8 mouse cellular contexts compared by ENCODE assay signal in genomic region chr9:107738020-107738840, GRCm38 (mm10). TPM values are rescaled to one million over a fixed set of nuclear protein-coding genes. Genes with fewer than 3 reads are reported as not detected.
DNase-seq lines count a peak whose midpoint lies in the region; ATAC-seq and TF ChIP-seq lines count a peak whose summit lies in the region.

No protein-coding gene starts in this region.

- TF ChIP-seq POLR2A in MEL (IDR thresholded peaks at IDR 0.05; ENCODE audit: control insufficient read depth in 1 of 2, insufficient read depth in 1 of 2, low read depth in 1 of 2, low read length in 2 of 2, poor library complexity in 1 of 2): peak in 1 of 2 experiments; percentile 26; a peak in 1 of 4 replicates

- TF ChIP-seq CTCF in MEL (IDR thresholded peaks at IDR 0.05 in 2 of 3, conservative IDR thresholded peaks at IDR 0.05 in 1 of 3; ENCODE audit: control insufficient read depth in 1 of 3, insufficient read depth in 1 of 3, low read depth in 2 of 3, low read length in 3 of 3, poor library complexity in 1 of 3, severe bottlenecking in 1 of 3): peak; percentile 90 to 96 (median 96)

- peak; percentile 81 for TF ChIP-seq RAD21 in MEL (IDR thresholded peaks at IDR 0.05; ENCODE audit: low read depth, low read length)

- WGBS in hindbrain, embryonic 10.5 days: 22% methylated on average over 7 of the region's 7 CpGs
- WGBS in lung, embryonic 15.5 days: 20% methylated on average over 7 of the region's 7 CpGs

- no peak overlapping the region for H3K4me3 ChIP-seq in MEL (ENCODE audit: control insufficient read depth in 1 of 2, insufficient read depth in 1 of 2, low read depth in 2 of 2, low read length in 2 of 2)
- no peak overlapping the region for H3K4me3 ChIP-seq in hindbrain, embryonic 10.5 days
- H3K4me3 ChIP-seq in lung, embryonic 15.5 days: no peak overlapping the region

- peak; percentile 74 for ATAC-seq in frontal cortex, adult (ENCODE audit: low TSS enrichment)
- peak; percentile 44 for ATAC-seq in lung, embryonic 15.5 days (ENCODE audit: borderline replicate concordance, extremely low read depth, low FRiP score, low TSS enrichment)

- H3K4me1 ChIP-seq in MEL (ENCODE audit: control insufficient read depth in 1 of 2, insufficient read depth in 2 of 2, low read length in 2 of 2): peaks cover 5 to 28% of the 10 kb centered on the region in 2 experiments; a peak in 3 of 4 replicates
- H3K4me1 ChIP-seq in hindbrain, embryonic 10.5 days (replicated peaks): peaks cover 44% of the 10 kb centered on the region
- H3K4me1 ChIP-seq in lung, embryonic 15.5 days: peaks cover 28% of the 10 kb centered on the region

- no peaks in the 10 kb centered on the region for H3K9me3 ChIP-seq in MEL (replicated peaks; ENCODE audit: insufficient read depth, low read length)
- H3K9me3 ChIP-seq in hindbrain, embryonic 10.5 days: no peaks in the 10 kb centered on the region
- no peaks in the 10 kb centered on the region for H3K9me3 ChIP-seq in lung, embryonic 15.5 days

- no peak for TF ChIP-seq EP300 in MEL (IDR thresholded peaks at IDR 0.05; ENCODE audit: low read depth in 1 of 2, low read length in 2 of 2)

- H3K9ac ChIP-seq in MEL (ENCODE audit: control insufficient read depth, low read depth, low read length, poor library complexity, severe bottlenecking): no peak overlapping the region
- H3K9ac ChIP-seq in lung, embryonic 15.5 days: no peak overlapping the region

- H3K79me2 ChIP-seq in MEL (ENCODE audit: control insufficient read depth, insufficient read depth, low read length, poor library complexity): no peaks in the 10 kb centered on the region

- DNase-seq in MEL (ENCODE audit: low read depth, low spot score): peak; percentile 85
- DNase-seq in cerebellum, adult 8-10 months: peak; percentile 85
- peak; percentile 92 for DNase-seq in hindbrain, embryonic 10.5 days (ENCODE audit: low spot score)
- DNase-seq in layer of hippocampus, adult 9-10 months (ENCODE audit: low spot score): peak; percentile 82
- DNase-seq in ovary, postnatal 10 days (ENCODE audit: low spot score): peak; percentile 90
- DNase-seq in thymus, postnatal 0 days (ENCODE audit: low spot score): peak; percentile 88

- H3K27ac ChIP-seq in MEL (ENCODE audit: control insufficient read depth, low read depth, low read length): no peak overlapping the region
- H3K27ac ChIP-seq in hindbrain, embryonic 10.5 days: no peak overlapping the region
- H3K27ac ChIP-seq in lung, embryonic 15.5 days: no peak overlapping the region

- H3K36me3 ChIP-seq in MEL (ENCODE audit: control insufficient read depth in 1 of 2, insufficient read depth in 2 of 2, low read length in 2 of 2): peaks cover 9 to 16% of the 10 kb centered on the region in 2 experiments; a peak in 3 of 4 replicates
- H3K36me3 ChIP-seq in hindbrain, embryonic 10.5 days: peaks cover 53% of the 10 kb centered on the region
- H3K36me3 ChIP-seq in lung, embryonic 15.5 days: peaks cover 51% of the 10 kb centered on the region

- H3K4me2 ChIP-seq in lung, embryonic 15.5 days: no peak overlapping the region

- no peaks in the 10 kb centered on the region for H3K27me3 ChIP-seq in MEL (ENCODE audit: control insufficient read depth in 1 of 2, insufficient read depth in 2 of 2, low read length in 2 of 2)
- H3K27me3 ChIP-seq in hindbrain, embryonic 10.5 days (ENCODE audit: insufficient read depth, poor library complexity, severe bottlenecking): peaks cover 29% of the 10 kb centered on the region
- peaks cover 12% of the 10 kb centered on the region; the same call in 1 of the 2 replicates for H3K27me3 ChIP-seq in lung, embryonic 15.5 days

TF ChIP-seq in MEL, 35 proteins besides CTCF, POLR2A, EP300 and RAD21:
- TF ChIP-seq POLR2AphosphoS2 (IDR thresholded peaks at IDR 0.05; ENCODE audit: low read length): peak; percentile 53; the same call in 1 of the 2 replicates
- TF ChIP-seq NRF1 (IDR thresholded peaks at IDR 0.05; ENCODE audit: insufficient read depth, low read depth, low read length, poor library complexity, severe bottlenecking): 0 out of 2 replicates have a peak, but pooled peaks have one; percentile 7
- no peak for TF ChIP-seq TBP (IDR thresholded peaks at IDR 0.05; ENCODE audit: low read depth, low read length)
- TF ChIP-seq SMC3 (IDR thresholded peaks at IDR 0.05; ENCODE audit: low read depth, low read length): peak; percentile 88
- TF ChIP-seq ZC3H11A (IDR thresholded peaks at IDR 0.05; ENCODE audit: low read depth, low read length): peak; percentile 63
- TF ChIP-seq ZKSCAN1 (IDR thresholded peaks at IDR 0.05; ENCODE audit: low read depth, low read length): no peak

RNA-seq across cellular contexts. Expression of gene Sema3f, which starts 28.0 kb away (rescaled TPM):
- not detected in 2 replicates for total RNA-seq in MEL (2012; rRNA removed)
- polyA plus RNA-seq in MEL (2012; ENCODE audit: insufficient read depth in 1 of 2, insufficient read length in 2 of 2, low read depth in 1 of 2, low replicate concordance in 2 of 2, missing spikeins in 1 of 2): not detected
- polyA plus RNA-seq in hindbrain, embryonic 10.5 days (2016; fragmentation: Nextera tagmentation; extraction: Ambion mirVana): 14.5 and 16.4 TPM in 2 replicates
- polyA plus RNA-seq in lung, embryonic 15.5 days (2015; fragmentation: Nextera tagmentation; extraction: Ambion mirVana): 12.3 and 13.7 TPM in 2 replicates
- polyA plus RNA-seq in thymus, postnatal 0 days (2015; fragmentation: Nextera tagmentation; extraction: Ambion mirVana): 2.2 and 3.2 TPM in 2 replicates

RNA-seq across cellular contexts. Expression of gene Rbm5, which starts 32.6 kb away (rescaled TPM):
- total RNA-seq in MEL (2012; rRNA removed): 80.2 and 87.6 TPM in 2 replicates
- polyA plus RNA-seq in MEL (2012; ENCODE audit: insufficient read depth in 1 of 2, insufficient read length in 2 of 2, low read depth in 1 of 2, low replicate concordance in 2 of 2, missing spikeins in 1 of 2): 100 to 1,000 TPM; 125 to 143 TPM
- polyA plus RNA-seq in hindbrain, embryonic 10.5 days (2016; fragmentation: Nextera tagmentation; extraction: Ambion mirVana): 196 and 204 TPM in 2 replicates
- 188 and 202 TPM in 2 replicates for polyA plus RNA-seq in lung, embryonic 15.5 days (2015; fragmentation: Nextera tagmentation; extraction: Ambion mirVana)
- 162 and 183 TPM in 2 replicates for polyA plus RNA-seq in thymus, postnatal 0 days (2015; fragmentation: Nextera tagmentation; extraction: Ambion mirVana)

RNA-seq across cellular contexts. Expression of gene Gnat1, which starts 58.7 kb away (rescaled TPM):
- 0.27 TPM in 1 of 2 replicates, not detected in the other for total RNA-seq in MEL (2012; rRNA removed)
- polyA plus RNA-seq in MEL (2012; ENCODE audit: insufficient read depth in 1 of 2, insufficient read length in 2 of 2, low read depth in 1 of 2, low replicate concordance in 2 of 2, missing spikeins in 1 of 2): 100 to 1,000 TPM in 1 of 2 experiments, not detected in 1; 326 TPM
- 2.6 and 3.1 TPM in 2 replicates for polyA plus RNA-seq in hindbrain, embryonic 10.5 days (2016; fragmentation: Nextera tagmentation; extraction: Ambion mirVana)
- polyA plus RNA-seq in lung, embryonic 15.5 days (2015; fragmentation: Nextera tagmentation; extraction: Ambion mirVana): 0.54 and 0.93 TPM in 2 replicates
- polyA plus RNA-seq in thymus, postnatal 0 days (2015; fragmentation: Nextera tagmentation; extraction: Ambion mirVana): 0.62 and 0.85 TPM in 2 replicates
